Mouse (Mus musculus) E14TG2a.4 (cell line): ENCODE results near the gene Eef1a1.

Source experiments
- CTCF ChIP-seq: conservative IDR thresholded peaks from 2 replicates; pipeline ENCODE4 v1.5.1; 2014; ENCODE audit warnings: low read length
- NANOG ChIP-seq: IDR thresholded peaks from 2 replicates; pipeline ENCODE4 v1.6.1; 2014; ENCODE audit warnings: borderline replicate concordance, low read length, mixed read lengths

DNA sequence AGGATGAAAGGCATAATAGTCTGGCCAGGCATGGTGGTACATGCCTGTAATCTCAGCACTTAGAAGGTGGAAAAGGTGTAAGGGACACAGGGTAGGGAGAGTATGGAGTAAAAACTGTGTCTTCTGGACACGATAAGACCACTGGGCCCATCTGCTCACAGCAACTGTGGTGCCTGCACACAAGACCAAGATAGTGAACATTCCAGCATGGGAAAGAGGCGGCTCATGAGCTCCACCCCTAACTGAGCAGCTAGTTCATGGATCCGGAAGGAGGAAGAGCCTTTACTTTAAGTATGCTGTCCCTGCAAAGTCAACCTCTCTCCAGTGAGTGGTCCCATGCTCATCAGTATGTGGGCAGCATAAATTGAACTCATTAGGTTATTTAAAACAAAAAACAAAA is 15.7 kb upstream of the Eef1a1 start:
- TF ChIP-seq CTCF (no peak), NANOG (no peak)
